Mouse (Mus musculus): ENCODE results near the gene Polr3gl.
"Not testable (repeated sequence)": the region's sequence is repeated elsewhere in the genome, so short reads cannot be mapped to it uniquely, and the experiment has no call there.

Gene Polr3gl

DNA sequence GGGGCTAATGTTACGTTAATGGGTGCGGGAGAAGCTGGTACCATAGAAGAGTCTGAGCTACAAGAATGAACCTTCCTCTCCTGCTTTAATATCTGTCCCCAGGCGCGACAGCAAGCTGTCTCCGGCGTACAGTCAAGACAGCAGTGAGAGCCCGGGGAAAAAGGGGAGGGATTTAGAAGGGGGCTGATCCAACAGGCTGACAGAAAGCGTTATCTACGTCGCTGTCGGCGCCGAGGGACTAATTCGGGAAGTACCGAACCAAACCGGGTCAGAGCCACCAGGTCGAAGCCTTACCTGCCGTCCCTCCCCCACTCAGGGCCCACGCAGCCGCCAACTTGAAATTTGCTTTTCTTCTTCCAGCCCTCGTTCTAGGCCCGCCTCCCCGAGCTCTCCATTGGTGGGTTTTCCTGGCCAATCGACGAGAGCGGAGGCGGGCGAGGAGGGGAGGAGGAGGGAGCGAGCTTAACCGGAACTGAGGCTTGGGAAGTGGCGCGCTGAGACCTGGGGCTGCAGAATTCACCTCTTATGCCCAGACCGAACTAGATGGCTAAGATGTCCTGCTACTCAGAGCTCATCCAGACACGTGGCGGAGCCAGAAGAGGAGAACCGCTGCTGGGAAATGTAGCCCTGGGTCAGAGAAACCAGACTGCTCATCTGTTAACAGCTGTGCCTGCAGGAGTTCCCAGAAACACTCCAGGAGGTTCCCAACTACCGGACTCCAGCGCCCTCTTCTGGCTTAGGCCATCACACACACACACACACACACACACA, at the start of gene Polr3gl:
TSS of gene Polr3gl (minus strand) at position 392 of the 771 bp plus-strand sequence.
- in situ Hi-C loops (cut with MseI, MboI): no loop called here

DNA sequence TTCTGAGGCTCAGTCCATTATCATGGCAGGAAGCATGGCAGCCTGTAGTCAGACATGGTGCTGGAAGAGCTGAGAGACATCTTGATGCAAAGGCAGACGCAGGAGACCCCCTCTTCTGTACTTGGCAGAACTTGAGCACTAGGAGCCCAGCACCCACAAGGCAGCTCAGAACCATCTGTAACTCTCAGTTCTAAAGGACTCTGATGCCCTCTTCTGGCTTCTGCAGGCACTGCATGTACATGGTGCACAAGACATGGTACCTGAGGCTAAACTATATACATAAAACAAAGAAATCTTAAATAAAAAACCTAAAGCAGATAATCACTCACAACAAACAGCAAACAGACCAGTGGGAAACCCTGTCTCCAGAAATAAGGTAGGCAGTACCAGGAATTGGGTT, 45.2 kb upstream of the Polr3gl start:
- in situ Hi-C loops (cut with MseI, MboI): no loop called here

DNA sequence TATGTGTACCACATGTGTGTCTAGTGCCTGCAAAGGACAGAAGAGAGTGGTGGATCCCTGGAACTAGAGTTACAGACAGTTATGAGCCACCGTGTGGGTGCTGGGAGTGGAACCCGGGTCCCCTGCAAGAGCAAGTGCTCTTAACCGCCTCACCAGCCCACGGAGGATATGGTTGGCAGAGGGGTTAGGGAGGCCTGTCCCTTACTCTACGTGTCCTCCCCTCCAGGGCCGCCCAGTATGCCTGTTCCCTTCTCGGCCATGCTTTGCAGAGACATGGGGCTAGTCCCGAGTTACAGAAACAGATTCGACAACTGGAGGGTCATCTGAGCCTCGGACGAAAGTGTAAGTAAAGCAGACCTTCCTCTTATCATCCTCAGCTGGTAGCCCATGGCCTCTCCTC, 42.5 kb upstream of the Polr3gl start:
- in situ Hi-C loops (cut with MseI, MboI): no loop called here

DNA sequence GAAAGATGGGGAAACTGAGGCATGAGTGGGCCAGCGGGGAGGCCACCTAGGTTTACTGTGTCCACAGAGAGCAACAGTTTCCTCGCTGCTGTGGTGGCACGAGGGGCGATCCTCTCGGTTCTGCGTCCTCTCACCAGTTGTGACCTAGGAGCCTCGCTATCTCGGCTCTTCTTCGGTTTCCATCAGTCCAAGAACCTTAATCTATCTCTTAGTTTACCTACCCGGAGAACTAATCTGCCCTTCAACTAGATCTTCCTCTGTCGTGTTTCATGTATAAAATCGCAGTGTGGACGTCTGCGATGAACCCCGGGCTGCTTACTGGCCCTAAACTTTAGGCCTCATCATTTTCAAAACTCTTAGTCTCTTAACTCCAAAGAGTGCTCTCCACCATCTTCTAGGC, 41.9 kb upstream of the Polr3gl start:
- in situ Hi-C loops (cut with MseI, MboI): no loop called here

DNA sequence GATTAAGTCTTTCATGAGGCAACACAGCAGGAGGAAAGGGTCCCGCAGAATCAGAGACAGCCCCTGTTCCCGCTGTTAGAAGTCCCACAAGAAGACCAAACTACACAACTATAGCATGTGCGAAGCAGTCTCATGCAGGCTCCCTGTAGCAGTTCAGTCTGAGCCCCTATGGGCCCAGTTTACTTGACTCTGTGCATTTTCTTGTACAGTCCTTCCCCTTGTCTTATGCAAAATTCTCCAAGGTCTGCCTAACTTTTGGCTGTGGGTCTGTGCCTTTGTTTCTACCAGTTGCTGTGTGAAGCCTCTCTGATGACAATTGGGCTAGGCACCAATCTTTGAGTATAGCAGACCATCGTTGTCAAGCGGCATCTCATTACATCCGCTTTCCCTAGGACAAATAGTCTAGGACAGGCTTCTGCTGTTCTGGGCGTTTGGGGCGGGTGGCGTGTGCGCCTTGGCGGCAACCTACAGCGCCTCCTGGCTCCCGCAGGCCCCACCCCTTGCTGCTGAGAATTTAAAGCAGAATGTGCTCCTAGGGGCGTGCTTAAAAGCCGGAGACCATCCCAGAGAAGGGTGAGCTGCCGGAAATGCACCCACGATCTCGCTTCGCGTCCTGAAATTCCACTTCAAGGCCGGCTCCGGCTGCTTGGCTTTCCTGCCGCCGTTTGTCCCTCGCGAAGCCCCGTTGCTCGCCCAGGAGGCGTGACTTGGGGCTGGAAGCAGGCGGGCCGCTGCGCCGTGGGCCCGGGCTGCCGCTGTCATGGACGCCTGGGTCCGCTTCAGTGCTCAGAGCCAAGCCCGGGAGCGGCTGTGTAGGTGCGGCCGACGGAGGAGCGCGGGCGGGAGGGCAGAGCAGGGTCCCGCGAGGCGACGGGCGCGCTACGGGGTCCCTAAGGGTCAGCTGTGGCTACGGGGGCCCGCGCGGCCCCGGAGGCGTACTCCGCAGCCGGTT, 41.2 kb upstream of the Polr3gl start, which contains the start of the genes Pex11b and Gm42957:
TSS of gene Pex11b (plus strand) at position 449 of the 952 bp plus-strand sequence.
TSS of gene Gm42957 (plus strand) at position 547 of the 952 bp plus-strand sequence.
- in situ Hi-C loops (cut with MseI, MboI): no loop called here

DNA sequence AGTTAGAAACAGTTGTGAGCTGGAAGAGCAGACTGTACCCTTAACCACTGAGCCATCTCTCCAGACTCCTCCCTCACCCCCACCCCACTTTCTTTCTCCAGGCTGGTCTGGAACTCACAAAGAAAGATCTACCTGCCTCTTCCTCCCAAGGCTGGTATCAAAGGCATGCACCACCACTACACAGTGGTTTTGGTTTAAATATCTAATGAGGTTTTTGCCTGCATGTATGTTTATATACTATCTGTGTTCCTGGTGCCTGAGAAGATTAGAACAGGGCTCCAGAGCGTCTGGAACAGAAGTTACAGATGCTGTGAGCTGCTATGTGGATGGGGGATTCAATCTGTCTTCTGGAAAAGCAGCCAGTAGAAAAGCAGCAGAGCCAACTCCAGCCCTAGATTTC, 40.0 kb upstream of the Polr3gl start:
- in situ Hi-C loops (cut with MseI, MboI): no loop called here

DNA sequence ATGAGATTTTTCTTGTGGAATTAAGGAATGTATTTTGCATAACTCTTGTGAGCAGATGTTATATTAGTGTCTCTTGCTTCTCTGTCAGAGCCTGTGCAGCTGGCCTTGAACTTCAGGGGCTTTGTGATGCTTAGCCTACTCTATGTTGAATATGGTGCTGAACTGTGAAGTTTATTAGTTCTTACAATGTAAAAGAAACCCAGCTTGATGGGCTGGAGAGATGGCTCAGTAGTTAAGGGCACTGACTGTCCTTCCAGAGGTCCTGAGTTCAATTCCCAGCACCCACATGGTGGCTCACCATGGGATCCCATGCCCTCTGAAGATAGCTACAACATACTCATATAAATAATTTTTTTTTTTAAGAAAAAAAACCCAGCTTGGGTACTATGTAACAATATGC, 38.1 kb upstream of the Polr3gl start:
- in situ Hi-C loops (cut with MseI, MboI): no loop called here

DNA sequence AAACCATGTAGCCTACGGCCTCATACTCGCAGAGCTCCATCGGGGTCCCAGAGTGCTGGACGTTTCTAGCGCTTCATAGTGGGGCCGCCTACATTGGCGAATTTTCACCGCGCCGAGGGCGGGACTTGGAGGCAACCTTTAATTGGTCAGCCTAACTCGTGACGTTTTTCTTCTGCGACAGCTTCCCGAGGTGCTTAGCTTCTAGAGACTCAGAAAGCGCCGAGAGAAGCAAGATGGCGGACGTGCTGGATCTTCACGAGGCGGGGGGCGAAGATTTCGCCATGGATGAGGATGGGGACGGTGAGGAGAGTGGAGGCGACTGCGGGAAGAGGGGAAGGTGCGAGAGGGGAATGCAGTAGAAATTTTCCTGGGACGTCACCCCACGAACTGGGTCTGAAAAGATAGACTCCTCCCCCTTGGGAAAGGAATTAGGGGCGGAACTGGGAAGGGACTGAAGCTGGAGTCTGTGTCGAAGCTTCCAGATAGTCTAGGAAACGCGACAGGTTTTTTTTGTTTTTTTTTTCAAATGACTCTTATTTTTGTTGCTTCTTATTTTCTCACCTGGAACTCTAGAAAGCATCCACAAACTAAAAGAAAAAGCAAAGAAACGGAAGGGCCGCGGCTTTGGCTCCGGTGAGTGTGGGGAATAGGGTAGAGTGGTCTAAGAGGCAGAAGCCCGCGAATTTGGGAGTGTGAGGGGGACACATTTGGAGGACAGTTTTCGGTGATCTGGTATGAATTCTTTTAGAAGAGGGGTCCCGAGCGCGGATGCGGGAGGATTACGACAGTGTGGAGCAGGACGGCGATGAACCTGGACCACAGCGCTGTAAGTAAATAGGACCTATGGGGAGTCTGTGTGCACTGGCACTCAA, 36.0 kb upstream of the Polr3gl start, which contains the start of gene Rbm8a:
TSS of gene Rbm8a (plus strand) at position 205 of the 872 bp plus-strand sequence.
- in situ Hi-C loops (cut with MseI, MboI): no loop called here

DNA sequence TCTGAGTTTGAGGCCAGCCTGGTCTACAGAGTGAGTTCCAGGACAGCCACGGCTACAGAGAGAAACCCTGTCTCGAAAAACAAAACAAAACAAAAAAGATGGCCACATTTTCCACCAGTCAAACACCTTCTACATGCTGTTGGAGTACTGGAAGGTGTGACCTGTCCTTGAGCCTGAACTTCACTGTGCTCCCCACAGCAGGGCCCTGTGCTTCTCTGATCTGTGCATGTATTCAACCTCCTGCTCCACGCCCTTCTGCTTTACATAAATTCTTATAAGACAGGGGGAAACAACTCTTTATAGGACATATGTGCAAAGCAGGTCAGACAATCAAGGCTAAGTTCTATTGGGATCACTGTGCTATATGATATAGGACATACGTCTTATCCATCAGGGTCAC, 29.2 kb upstream of the Polr3gl start:
- in situ Hi-C loops (cut with MseI, MboI): no loop called here

DNA sequence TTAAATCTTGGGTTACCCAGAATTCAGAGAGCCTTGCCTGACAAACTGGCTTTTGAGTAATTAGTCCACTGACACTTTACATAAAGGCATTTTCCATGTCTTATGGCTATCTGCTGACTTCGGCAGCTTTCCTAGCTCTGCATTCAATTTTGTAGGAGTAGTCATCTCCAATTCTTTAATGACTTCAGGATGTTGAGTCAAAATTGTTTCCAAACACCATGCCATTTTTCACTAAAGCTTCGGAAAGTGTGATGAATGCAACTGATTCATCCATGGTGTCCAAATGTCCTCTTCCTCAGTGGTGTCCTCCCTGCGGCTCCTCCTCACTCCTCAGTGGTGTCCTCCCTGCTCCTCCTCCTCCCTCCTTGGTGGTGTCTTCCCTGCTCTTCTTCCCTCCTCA, 24.0 kb upstream of the Polr3gl start:
- in situ Hi-C loops (cut with MseI, MboI): no loop called here

DNA sequence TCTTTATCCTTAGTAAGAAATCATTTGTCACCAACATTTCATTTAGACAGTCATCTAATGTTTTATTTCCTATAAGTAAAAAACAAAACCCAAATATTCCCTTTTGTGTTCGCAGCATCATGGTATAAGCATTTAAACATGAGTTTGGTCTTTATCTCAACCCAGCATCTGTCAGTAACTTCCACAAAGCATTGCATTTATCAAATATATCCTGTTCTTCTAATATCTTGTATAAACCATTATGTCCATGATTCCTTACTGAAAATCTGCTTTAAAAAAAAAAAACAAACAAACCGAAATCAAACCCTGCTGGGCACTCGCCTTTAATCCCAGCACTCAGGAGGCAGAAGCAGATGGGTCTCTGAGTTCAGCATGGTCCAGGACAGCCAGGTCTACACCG, 12.6 kb upstream of the Polr3gl start:
- in situ Hi-C loops (cut with MseI, MboI): no loop called here

DNA sequence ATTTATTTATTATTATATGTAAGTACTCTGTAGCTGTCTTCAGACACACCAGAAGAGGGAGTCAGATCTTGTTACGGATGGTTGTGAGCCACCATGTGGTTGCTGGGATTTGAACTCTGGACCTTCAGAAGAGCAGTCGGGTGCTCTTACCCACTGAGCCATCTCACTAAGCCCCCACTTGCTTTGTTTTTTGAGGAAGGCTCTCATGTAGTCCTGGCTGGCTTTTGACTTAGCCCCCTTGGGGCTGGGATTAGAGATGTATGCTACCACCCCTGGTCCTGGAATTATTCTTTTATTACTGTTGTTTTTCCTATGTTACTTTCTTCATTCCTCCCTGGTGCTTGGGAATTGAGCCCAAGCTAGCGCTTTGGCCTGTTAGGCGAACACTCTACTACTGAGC, 12.0 kb upstream of the Polr3gl start:
- in situ Hi-C loops (cut with MseI, MboI): not testable (repeated sequence)

DNA sequence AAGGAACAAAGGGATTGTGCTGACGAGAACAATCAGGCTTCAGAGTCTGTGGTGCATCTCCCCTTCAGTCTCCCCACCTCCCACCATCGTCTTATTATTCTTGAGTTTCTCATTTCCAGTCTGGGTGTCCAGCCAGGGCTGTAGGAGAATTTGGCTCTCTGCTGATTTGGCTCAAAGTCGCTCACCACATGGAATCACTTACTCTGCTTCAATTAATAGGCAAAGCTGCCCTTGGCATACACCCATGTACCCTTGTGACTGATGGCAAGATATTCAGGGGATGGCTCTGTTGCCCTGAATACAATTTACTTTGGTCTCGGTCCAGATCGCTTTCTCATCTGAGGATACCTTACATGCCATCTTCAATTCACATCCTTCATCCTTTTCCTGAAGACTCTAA, 9.3 kb upstream of the Polr3gl start:
- in situ Hi-C loops (cut with MseI, MboI): no loop called here

DNA sequence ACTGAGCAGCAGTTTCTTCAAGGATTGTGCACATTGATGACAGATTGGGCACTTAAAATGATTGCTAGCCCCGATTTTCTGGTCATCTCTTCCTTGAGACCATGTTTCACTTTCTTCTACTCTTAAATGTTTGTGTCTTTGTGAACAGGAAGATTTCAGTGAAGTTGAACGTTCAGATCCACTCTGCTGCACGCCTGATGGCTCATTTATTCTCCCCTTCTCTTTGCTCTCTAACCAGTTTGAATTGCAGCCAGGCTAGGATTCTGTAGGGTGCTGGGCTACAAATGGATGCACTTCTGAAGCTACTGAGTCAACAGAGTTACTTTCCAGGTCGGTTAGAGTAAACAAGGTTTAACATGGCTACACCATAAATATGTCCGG, 8.7 kb upstream of the Polr3gl start:
- in situ Hi-C loops (cut with MseI, MboI): no loop called here

DNA sequence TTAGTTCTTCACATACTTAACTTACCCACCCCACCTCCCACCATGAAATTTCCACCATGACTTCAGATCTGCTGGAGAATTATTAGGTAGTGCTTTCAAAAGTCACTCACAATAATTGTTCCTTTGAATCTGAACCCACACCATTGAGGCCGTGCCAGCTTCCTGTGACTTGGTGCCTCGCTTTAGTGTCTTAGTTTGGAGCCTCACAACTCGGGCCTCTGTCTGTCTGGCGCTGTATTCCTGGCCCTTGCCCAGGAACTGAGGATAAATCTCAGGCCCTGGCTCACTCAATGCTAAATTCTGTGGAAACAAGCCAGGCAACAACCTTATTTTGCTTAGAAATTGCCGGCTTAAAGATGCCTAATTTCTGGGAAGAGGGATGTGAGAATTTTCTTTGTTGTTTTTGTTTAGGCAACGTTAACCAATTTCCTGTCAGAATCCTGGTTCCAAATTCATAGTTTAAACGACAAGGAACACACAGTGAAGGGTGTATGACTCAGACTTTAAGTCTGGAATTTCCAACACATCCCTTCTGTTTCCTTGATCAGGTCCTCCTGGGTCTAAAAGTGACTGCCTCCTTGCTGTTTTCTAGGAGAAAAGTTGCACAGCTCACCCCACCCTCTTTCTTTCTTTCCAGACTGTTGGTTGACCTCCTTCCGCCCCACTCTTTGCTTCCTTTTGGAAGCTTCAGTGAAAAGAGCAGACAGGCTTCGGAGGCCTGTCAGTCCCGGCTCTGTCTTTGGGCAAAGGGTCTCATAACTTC, 8.1 kb upstream of the Polr3gl start:
- in situ Hi-C loops (cut with MseI, MboI): no loop called here

DNA sequence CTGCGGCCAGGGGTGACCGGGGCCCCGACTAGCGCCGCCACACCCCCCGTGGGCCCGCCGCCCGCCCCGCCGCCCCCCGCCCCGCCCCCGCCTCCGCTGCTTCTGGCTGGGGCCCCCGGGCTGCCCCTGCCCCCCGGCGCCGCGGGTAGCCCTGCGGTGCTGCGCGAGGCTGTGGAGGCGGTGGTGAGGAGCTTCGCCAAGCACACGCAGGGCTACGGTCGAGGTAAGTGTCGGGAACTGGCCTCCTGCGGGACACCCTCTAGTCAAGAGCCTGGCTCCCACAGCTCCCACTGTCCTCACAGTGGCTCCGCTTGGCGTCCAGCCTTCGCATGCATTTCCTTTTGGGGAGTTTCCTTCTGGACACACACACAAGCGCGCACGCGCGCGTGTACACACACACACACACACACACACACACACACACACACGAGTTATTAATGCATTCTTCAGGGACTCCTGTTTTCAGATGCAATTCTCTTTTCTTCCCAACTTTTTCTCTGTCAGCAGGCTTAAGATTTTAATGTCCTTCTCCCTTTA, 7.3 kb upstream of the Polr3gl start:
- in situ Hi-C loops (cut with MseI, MboI): no loop called here

DNA sequence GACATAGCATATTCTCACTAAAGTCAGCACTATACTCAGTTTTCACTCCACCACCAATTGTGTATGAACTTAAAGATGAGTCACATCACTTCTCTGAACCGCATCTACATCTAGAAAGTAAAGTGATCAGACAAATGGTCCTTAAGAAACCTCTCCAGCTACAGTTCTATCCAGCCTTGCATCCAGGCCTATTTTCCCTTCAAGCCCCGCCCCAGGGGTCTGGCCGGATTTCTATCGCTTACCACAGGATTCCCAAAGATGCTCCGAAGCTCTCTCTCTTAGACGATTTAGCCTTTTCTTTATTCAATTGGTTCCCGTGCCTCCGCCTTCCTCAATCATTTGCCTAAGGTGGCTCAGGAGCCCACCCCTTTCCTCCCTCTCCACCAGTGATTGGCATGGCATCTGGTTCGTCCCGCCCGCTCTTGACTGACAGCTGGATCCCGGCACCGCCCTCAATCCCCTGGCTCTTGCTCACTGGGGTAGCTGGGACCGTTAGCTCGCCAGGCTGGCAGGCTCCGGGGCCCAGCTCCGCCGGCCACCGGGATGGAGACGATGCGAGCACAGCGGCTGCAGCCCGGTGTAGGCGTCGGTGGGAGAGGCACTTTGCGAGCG, 6.8 kb upstream of the Polr3gl start, which contains the start of gene Lix1l:
TSS of gene Lix1l (plus strand) at position 511 of the 612 bp plus-strand sequence.
- in situ Hi-C loops (cut with MseI, MboI): no loop called here

DNA sequence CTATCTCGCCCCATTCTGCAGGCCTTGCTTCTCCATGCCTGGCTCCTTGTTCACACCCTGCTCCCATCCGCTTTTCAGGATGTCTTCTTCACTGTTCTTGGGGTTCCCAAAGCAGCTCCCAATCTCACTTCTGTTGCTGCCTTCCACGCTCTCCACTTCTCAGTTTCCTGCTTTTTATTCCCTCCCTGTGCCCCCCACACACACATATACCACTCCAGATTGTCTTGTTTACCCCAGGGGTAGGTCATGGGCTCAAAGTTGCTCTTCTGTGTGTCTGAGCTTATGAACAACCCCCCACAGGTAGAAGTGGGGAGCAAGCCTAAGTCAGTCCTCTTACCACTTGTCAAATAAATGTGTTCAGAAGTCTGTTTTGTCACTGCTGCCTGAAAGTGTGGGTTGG, 5.4 kb upstream of the Polr3gl start:
- in situ Hi-C loops (cut with MseI, MboI): no loop called here

DNA sequence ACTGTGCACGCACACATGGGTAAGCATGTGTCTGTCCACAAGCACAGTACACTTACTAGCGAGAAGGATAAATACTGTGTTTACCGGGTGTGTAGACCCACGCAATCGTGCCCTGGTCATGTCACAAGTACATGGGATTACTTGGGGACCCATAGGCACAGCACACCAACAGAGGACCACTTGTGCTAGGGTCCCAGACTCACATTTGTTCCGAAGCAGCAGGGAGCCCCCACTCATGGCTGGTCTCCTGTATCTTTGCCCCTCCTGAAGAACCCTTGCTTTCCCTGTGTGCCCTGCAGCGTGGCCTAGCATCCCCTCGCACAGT, 5.0 kb upstream of the Polr3gl start:
- in situ Hi-C loops (cut with MseI, MboI): no loop called here

All from mouse trophoblast stem cell (cell line).